Mouse (Mus musculus) G1E (cell line): ENCODE results near the gene Epo.

ENCODE experiments used
- CTCF ChIP-seq: IDR thresholded peaks from 2 replicates; pipeline ENCODE4 v1.5.1; 2012; ENCODE audit warnings: low read depth, low read length, inconsistent platforms, mixed read lengths
- GATA1 ChIP-seq: IDR thresholded peaks from 2 replicates; pipeline ENCODE4 v1.6.1; 2012; ENCODE audit warnings: borderline replicate concordance, low read length, inconsistent platforms, mixed read lengths

- TF ChIP-seq CTCF (no peak), GATA1 (no peak)
Observed at GRCm38 (mm10) chr5:137574470-137574901, 41.4 kb upstream of the Epo start.
